Mouse (Mus musculus): ENCODE results near the gene Tnp2. TPM values are rescaled to one million over a fixed set of nuclear protein-coding genes. Genes with fewer than 3 reads are reported as not detected.

Tnp2 gene
- polyA plus RNA-seq, 2 experiments from 2014 or later = 2.4 to 3.7 TPM

- peak; percentile 27 for ATAC-seq
Measured at GRCm38 (mm10) chr16:10767158-10767557, 21.3 kb downstream of the Tnp2 start.

- no peak for ATAC-seq
Measured at GRCm38 (mm10) chr16:10764323-10764722, 24.1 kb downstream of the Tnp2 start.

GRCm38 (mm10) chr16:10763540-10764264 lies 24.8 kb downstream of the Tnp2 start:
- no peak for ATAC-seq

- no peak for ATAC-seq
Measured at GRCm38 (mm10) chr16:10762569-10763180, 25.8 kb downstream of the Tnp2 start.

- no peak for ATAC-seq
Measured at GRCm38 (mm10) chr16:10761182-10761581, 27.3 kb downstream of the Tnp2 start.

- ATAC-seq = no peak
Measured at GRCm38 (mm10) chr16:10756168-10756567, 32.3 kb downstream of the Tnp2 start.

- peak; percentile 41 for ATAC-seq
Measured at GRCm38 (mm10) chr16:10754521-10755296, 33.8 kb downstream of the Tnp2 start.

GRCm38 (mm10) chr16:10749824-10750223 lies 38.6 kb downstream of the Tnp2 start:
- no peak for ATAC-seq

GRCm38 (mm10) chr16:10749226-10749625 lies 39.2 kb downstream of the Tnp2 start:
- ATAC-seq = no peak

- ATAC-seq = peak; percentile 97
Measured at GRCm38 (mm10) chr16:10741082-10741481, 47.4 kb downstream of the Tnp2 start.

- ATAC-seq = no peak
Measured at GRCm38 (mm10) chr16:10739854-10740398, 48.5 kb downstream of the Tnp2 start.

- no peak for ATAC-seq
Measured at GRCm38 (mm10) chr16:10738866-10739265, 49.6 kb downstream of the Tnp2 start.

Other genes starting within 250 kb of the Tnp2 start
- 1 to 10 TPM in 1 of 2 experiments, under 1 TPM in 1; 0.95 to 4.4 TPM for gene Dexi, start 245.6 kb downstream of the Tnp2 start, polyA plus RNA-seq (2017; shearing (Covaris generic))
- gene Clec16a, start 243.3 kb downstream of the Tnp2 start, polyA plus RNA-seq (2017; shearing (Covaris generic)) = 1 to 10 TPM; 8.4 to 8.7 TPM
- 1 to 10 TPM; 2.5 to 3.9 TPM for gene Socs1, start 3.1 kb downstream of the Tnp2 start, polyA plus RNA-seq (2017; shearing (Covaris generic))
- not detected for gene Prm3, start 2.3 kb upstream of the Tnp2 start, polyA plus RNA-seq (2017; shearing (Covaris generic))
- not detected for gene Prm2, start 7.5 kb upstream of the Tnp2 start, polyA plus RNA-seq (2017; shearing (Covaris generic))
- under 1 TPM in 1 of 2 experiments, not detected in 1; 0.75 TPM for gene Prm1, start 17.2 kb upstream of the Tnp2 start, polyA plus RNA-seq (2017; shearing (Covaris generic))
- gene Gm11172, start 24.3 kb upstream of the Tnp2 start, polyA plus RNA-seq (2017; shearing (Covaris generic)) = not detected
- 1 to 10 TPM in 1 of 2 experiments, under 1 TPM in 1; 0.67 to 1.6 TPM for gene Rmi2, start 46.4 kb upstream of the Tnp2 start, polyA plus RNA-seq (2017; shearing (Covaris generic))